Mouse (Mus musculus) cortical plate, adult 2 months (tissue): ENCODE measurements at regions not wholly inside any gene's neighbourhood (a gene's known extent, or its start where the extent isn't known, plus 50 kb on each side); places are given as distances from the start of the nearest gene placed in this dataset.

Experiments
- H3K27ac ChIP-seq: fragments of 200-500 bp; 2 replicates; pipeline ENCODE4 v1.5.1; 2012; ENCODE audit warnings: low read length, control low read depth, inconsistent platforms; ENCODE audit not compliant: insufficient read depth
- H3K4me1 ChIP-seq: fragments of 200-500 bp; 2 replicates; pipeline ENCODE4 v1.6.1; 2011; ENCODE audit warnings: low read length; ENCODE audit not compliant: control insufficient read depth, insufficient read depth
- H3K4me3 ChIP-seq: fragments of 200-500 bp; 2 replicates; pipeline ENCODE4 v1.5.1; 2011; ENCODE audit warnings: mild to moderate bottlenecking, low read length, control low read depth; ENCODE audit not compliant: insufficient read depth
- CTCF ChIP-seq: fragments of 200-500 bp; IDR thresholded peaks from 2 replicates; pipeline ENCODE4 v1.5.1; 2011; ENCODE audit warnings: mild to moderate bottlenecking, control low read depth, low read length; ENCODE audit not compliant: insufficient read depth; ENCODE audit errors: extremely low read depth
- POLR2A ChIP-seq: fragments of 200-500 bp; IDR thresholded peaks from 2 replicates; pipeline ENCODE4 v1.6.1; 2011; ENCODE audit warnings: mild to moderate bottlenecking, low read length, control low read depth; ENCODE audit not compliant: insufficient read depth; ENCODE audit errors: extremely low read depth

GRCm38 (mm10) chr3:53974905-53975551, 111.4 kb upstream of the Ufm1 start:
- peak overlapping the region; percentile 18; the same call in 1 of the 2 replicates for H3K4me3 ChIP-seq
- TF ChIP-seq CTCF (no peak), POLR2A (no peak)
- H3K27ac ChIP-seq, result 0 out of 2 replicates have a peak overlapping the region, but pooled peaks have one; percentile 15
- peaks cover 1% of the 10 kb centered on the region; the same call in 1 of the 2 replicates for H3K4me1 ChIP-seq

GRCm38 (mm10) chr3:53969000-53969641, 105.5 kb upstream of the Ufm1 start:
- no peaks in the 10 kb centered on the region for H3K4me1 ChIP-seq
- no peak overlapping the region for H3K27ac ChIP-seq
- H3K4me3 ChIP-seq, result no peak overlapping the region
- TF ChIP-seq POLR2A, result no peak
- TF ChIP-seq CTCF, result no peak

GRCm38 (mm10) chr3:53965142-53965541, 101.5 kb upstream of the Ufm1 start:
- TF ChIP-seq CTCF, result no peak
- TF ChIP-seq POLR2A, result no peak
- Histone ChIP-seq H3K4me3 (no peak overlapping the region), H3K4me1 (no peaks in the 10 kb centered on the region), H3K27ac (no peak overlapping the region)

- no peaks in the 10 kb centered on the region for H3K4me1 ChIP-seq
- no peak overlapping the region for H3K27ac ChIP-seq
- TF ChIP-seq CTCF, result no peak
- no peak for TF ChIP-seq POLR2A
- no peak overlapping the region for H3K4me3 ChIP-seq
Measured at GRCm38 (mm10) chr3:53953801-53954200, 90.2 kb upstream of the Ufm1 start.

- no peak overlapping the region for H3K27ac ChIP-seq
- no peak overlapping the region for H3K4me3 ChIP-seq
- H3K4me1 ChIP-seq, result no peaks in the 10 kb centered on the region
- no peak for TF ChIP-seq CTCF
- TF ChIP-seq POLR2A, result no peak
Measured at GRCm38 (mm10) chr3:53939684-53940189, 76.1 kb upstream of the Ufm1 start.

GRCm38 (mm10) chr3:53931745-53932144, 68.1 kb upstream of the Ufm1 start:
- Histone ChIP-seq H3K4me3 (no peak overlapping the region), H3K27ac (no peak overlapping the region), H3K4me1 (no peaks in the 10 kb centered on the region)
- TF ChIP-seq CTCF (no peak), POLR2A (no peak)

- no peak for TF ChIP-seq POLR2A
- TF ChIP-seq CTCF, result no peak
- H3K4me3 ChIP-seq, result no peak overlapping the region
- H3K4me1 ChIP-seq, result no peaks in the 10 kb centered on the region
- H3K27ac ChIP-seq, result no peak overlapping the region
Measured at GRCm38 (mm10) chr3:53919941-53920340, 56.3 kb upstream of the Ufm1 start.

- H3K27ac ChIP-seq, result no peak overlapping the region
- TF ChIP-seq CTCF (no peak), POLR2A (no peak)
- H3K4me1 ChIP-seq, result no peaks in the 10 kb centered on the region
- H3K4me3 ChIP-seq, result no peak overlapping the region
Measured at GRCm38 (mm10) chr3:53919541-53919940, 55.9 kb upstream of the Ufm1 start.

- Histone ChIP-seq H3K4me1 (no peaks in the 10 kb centered on the region), H3K27ac (no peak overlapping the region), H3K4me3 (no peak overlapping the region)
- TF ChIP-seq POLR2A (no peak), CTCF (no peak)
Measured at GRCm38 (mm10) chr3:53917960-53918359, 54.3 kb upstream of the Ufm1 start.
